Mouse (Mus musculus) lung, embryonic 16.5 days (tissue): ENCODE data around the gene Bahcc1. TPM values are rescaled to one million over a fixed set of nuclear protein-coding genes. Genes with fewer than 3 reads are reported as not detected.

Experiments used
- ATAC-seq: fragments of 200-750 bp; cut with Nextera tagmentation; 2 replicates; pipeline ENCODE4 v1.8.0; 2017; ENCODE audit warnings: low read depth, mild to moderate bottlenecking, moderate library complexity
- H3K27ac ChIP-seq: fragments of 300-500 bp; sonication (generic); 2 replicates; pipeline ENCODE4 v1.5.1; 2014; ENCODE audit warnings: mild to moderate bottlenecking, control low read depth, low read length
- H3K27me3 ChIP-seq: fragments of 300-500 bp; sonication (generic); 2 replicates; pipeline ENCODE4 v1.6.1; 2014; ENCODE audit warnings: low read depth, low read length, mixed read lengths; ENCODE audit not compliant: control insufficient read depth, insufficient read depth
- H3K36me3 ChIP-seq: fragments of 300-500 bp; sonication (generic); 2 replicates; pipeline ENCODE4 v1.6.1; 2014; ENCODE audit warnings: low read length; ENCODE audit not compliant: control insufficient read depth, insufficient read depth
- H3K4me1 ChIP-seq: fragments of 300-500 bp; sonication (generic); replicated peaks from 2 replicates; pipeline ENCODE4 v1.6.1; 2014; ENCODE audit warnings: low read length, mixed read lengths; ENCODE audit not compliant: control insufficient read depth, insufficient read depth
- H3K4me2 ChIP-seq: fragments of 300-500 bp; sonication (generic); 2 replicates; pipeline ENCODE4 v1.6.1; 2014; ENCODE audit warnings: low read depth, low read length, control low read depth
- H3K4me3 ChIP-seq: fragments of 300-500 bp; sonication (generic); 2 replicates; pipeline ENCODE4 v1.5.1; 2014; ENCODE audit warnings: mild to moderate bottlenecking, low read length, control low read depth
- H3K9ac ChIP-seq: fragments of 300-500 bp; sonication (generic); 2 replicates; pipeline ENCODE4 v1.6.1; 2014; ENCODE audit warnings: low read length, control low read depth
- H3K9me3 ChIP-seq: fragments of 300-500 bp; sonication (generic); 2 replicates; pipeline ENCODE4 v1.6.1; 2016; ENCODE audit warnings: low read length; ENCODE audit not compliant: control insufficient read depth
- WGBS: fragments of 180-500 bp; shearing (Covaris S2); extraction: QIAGEN DNeasy Blood & Tissue Kit; methylation state at CpG from one replicate; pipeline ENCODE4 v1.1.7; 2014; 5-methylcytosine and 5-hydroxymethylcytosine counted together
- polyA plus RNA-seq: library from polyadenylated mRNA; unstranded; fragments of >200 nt; fragmentation: Nextera tagmentation; extraction: Ambion mirVana; gene quantifications from 2 replicates; pipeline ENCODE4 v1.2.1, GENCODE M21; 2015

Bahcc1 gene
- polyA plus RNA-seq, 1 experiment from 2014 or later = 7.5 TPM

- Histone ChIP-seq H3K27ac (peak overlapping the region; percentile 96), H3K9ac (peak overlapping the region; percentile 12), H3K4me1 (peaks cover 92% of the 10 kb centered on the region), H3K27me3 (no peaks in the 10 kb centered on the region), H3K4me2 (peak overlapping the region; percentile 23), H3K9me3 (no peaks in the 10 kb centered on the region), H3K4me3 (0 out of 2 replicates have a peak overlapping the region, but pooled peaks have one; percentile 3), H3K36me3 (no peaks in the 10 kb centered on the region)
- 40% methylated on average over 6 of the region's 6 CpGs for WGBS
- no peak for ATAC-seq
These were observed 19.2 kb downstream of the Bahcc1 start for GRCm38 (mm10) chr11:120251950-120252308.

GRCm38 (mm10) chr11:120252398-120252797 is 19.7 kb downstream of the Bahcc1 start:
- Histone ChIP-seq H3K9ac (peak overlapping the region; percentile 35), H3K4me1 (peaks cover 94% of the 10 kb centered on the region), H3K27ac (peak overlapping the region; percentile 96), H3K4me2 (peak overlapping the region; percentile 23), H3K4me3 (0 out of 2 replicates have a peak overlapping the region, but pooled peaks have one; percentile 3), H3K36me3 (no peaks in the 10 kb centered on the region), H3K27me3 (no peaks in the 10 kb centered on the region), H3K9me3 (no peaks in the 10 kb centered on the region)
- 36% methylated on average over 5 of the region's 5 CpGs for WGBS
- ATAC-seq = peak; percentile 23

- Histone ChIP-seq H3K27me3 (no peaks in the 10 kb centered on the region), H3K4me3 (no peak overlapping the region), H3K27ac (peak overlapping the region; percentile 96), H3K9me3 (no peaks in the 10 kb centered on the region), H3K4me1 (peaks cover 90% of the 10 kb centered on the region), H3K36me3 (no peaks in the 10 kb centered on the region), H3K9ac (peak overlapping the region; percentile 35), H3K4me2 (peak overlapping the region; percentile 23)
- 39% methylated on average over 12 of the region's 12 CpGs for WGBS
- peak; percentile 72 for ATAC-seq
These were observed 20.3 kb downstream of the Bahcc1 start for GRCm38 (mm10) chr11:120252843-120253645.

GRCm38 (mm10) chr11:120253646-120254315 is 21.0 kb downstream of the Bahcc1 start:
- H3K9me3 ChIP-seq = no peaks in the 10 kb centered on the region
- H3K4me2 ChIP-seq = no peak overlapping the region
- H3K4me1 ChIP-seq = peaks cover 86% of the 10 kb centered on the region
- no peaks in the 10 kb centered on the region for H3K36me3 ChIP-seq
- H3K4me3 ChIP-seq = no peak overlapping the region
- H3K27ac ChIP-seq = peak overlapping the region; percentile 96
- WGBS = 86% methylated on average over 13 of the region's 13 CpGs
- no peak for ATAC-seq
- peak overlapping the region; percentile 17; the same call in 1 of the 2 replicates for H3K9ac ChIP-seq
- H3K27me3 ChIP-seq = no peaks in the 10 kb centered on the region

- H3K27me3 ChIP-seq = no peaks in the 10 kb centered on the region
- H3K4me3 ChIP-seq = no peak overlapping the region
- H3K4me2 ChIP-seq = no peak overlapping the region
- WGBS = 55% methylated on average over 11 of the region's 11 CpGs
- no peaks in the 10 kb centered on the region for H3K9me3 ChIP-seq
- H3K36me3 ChIP-seq = no peaks in the 10 kb centered on the region
- H3K9ac ChIP-seq = peak overlapping the region; percentile 17; the same call in 1 of the 2 replicates
- peaks cover 87% of the 10 kb centered on the region for H3K4me1 ChIP-seq
- H3K27ac ChIP-seq = peak overlapping the region; percentile 88
- no peak for ATAC-seq
These were observed 21.7 kb downstream of the Bahcc1 start for GRCm38 (mm10) chr11:120254420-120254819.

- peak; percentile 46 for ATAC-seq
- H3K9ac ChIP-seq = 0 out of 2 replicates have a peak overlapping the region, but pooled peaks have one; percentile 17
- H3K4me2 ChIP-seq = peak overlapping the region; percentile 9; the same call in 1 of the 2 replicates
These were observed 22.3 kb downstream of the Bahcc1 start for GRCm38 (mm10) chr11:120255038-120255437.

GRCm38 (mm10) chr11:120255499-120255898 is 22.8 kb downstream of the Bahcc1 start:
- H3K27ac ChIP-seq = peak overlapping the region; percentile 88
- peak; percentile 6 for ATAC-seq

More at GRCm38 (mm10) chr11:120255038-120255437, 22.3 kb downstream of the Bahcc1 start:
- Histone ChIP-seq H3K4me1 (peaks cover 89% of the 10 kb centered on the region), H3K36me3 (no peaks in the 10 kb centered on the region), H3K9me3 (no peaks in the 10 kb centered on the region), H3K27me3 (no peaks in the 10 kb centered on the region), H3K4me3 (no peak overlapping the region), H3K27ac (peak overlapping the region; percentile 88)
- WGBS = 13% methylated on average over 6 of the region's 6 CpGs

GRCm38 (mm10) chr11:120256108-120256507 is 23.4 kb downstream of the Bahcc1 start:
- H3K4me3 ChIP-seq = no peak overlapping the region
- H3K4me1 ChIP-seq = peaks cover 89% of the 10 kb centered on the region
- whole genome bisulfite sequencing = 52% methylated on average over 5 of the region's 5 CpGs
- peak overlapping the region; percentile 15; the same call in 1 of the 2 replicates for H3K9ac ChIP-seq
- no peaks in the 10 kb centered on the region for H3K36me3 ChIP-seq
- H3K9me3 ChIP-seq = no peaks in the 10 kb centered on the region
- ATAC-seq = no peak
- peak overlapping the region; percentile 88 for H3K27ac ChIP-seq
- no peak overlapping the region for H3K4me2 ChIP-seq
- H3K27me3 ChIP-seq = no peaks in the 10 kb centered on the region

More at GRCm38 (mm10) chr11:120255499-120255898, 22.8 kb downstream of the Bahcc1 start:
- peak overlapping the region; percentile 1; the same call in 1 of the 2 replicates for H3K9ac ChIP-seq
- no peaks in the 10 kb centered on the region for H3K9me3 ChIP-seq
- H3K4me3 ChIP-seq = no peak overlapping the region
- 53% methylated on average over 7 of the region's 8 CpGs for WGBS
- H3K27me3 ChIP-seq = no peaks in the 10 kb centered on the region
- peaks cover 89% of the 10 kb centered on the region for H3K4me1 ChIP-seq
- H3K36me3 ChIP-seq = no peaks in the 10 kb centered on the region
- H3K4me2 ChIP-seq = peak overlapping the region; percentile 9; the same call in 1 of the 2 replicates

GRCm38 (mm10) chr11:120256543-120256942 is 23.8 kb downstream of the Bahcc1 start:
- 48% methylated on average over 10 of the region's 10 CpGs for WGBS
- no peaks in the 10 kb centered on the region for H3K27me3 ChIP-seq
- H3K4me2 ChIP-seq = no peak overlapping the region
- no peaks in the 10 kb centered on the region for H3K9me3 ChIP-seq
- no peaks in the 10 kb centered on the region for H3K36me3 ChIP-seq
- no peak for ATAC-seq
- no peak overlapping the region for H3K4me3 ChIP-seq
- no peak overlapping the region; the same call in 1 of the 2 replicates for H3K27ac ChIP-seq
- H3K9ac ChIP-seq = no peak overlapping the region
- peaks cover 89% of the 10 kb centered on the region for H3K4me1 ChIP-seq
